Mouse (Mus musculus) limb, embryonic 14.5 days (tissue): ENCODE results near the gene Olfr1248. TPM values are rescaled to one million over a fixed set of nuclear protein-coding genes. Genes with fewer than 3 reads are reported as not detected.
"Not testable (repeated sequence)": the region's sequence is repeated elsewhere in the genome, so short reads cannot be mapped to it uniquely, and the experiment has no call there.

Source experiments
- ATAC-seq: fragments of 200-750 bp; cut with Nextera tagmentation; 2 replicates; pipeline ENCODE4 v1.8.0; 2017; ENCODE audit warnings: low read depth, moderate number of reproducible peaks, moderate TSS enrichment; ENCODE audit not compliant: low FRiP score
- DNase-seq: peaks from one replicate; pipeline ENCODE4 v3.0.0-alpha.2; 2015; ENCODE audit warnings: low spot score
- H3K27ac ChIP-seq: fragments of 300-500 bp; sonication (generic); replicated peaks from 2 replicates; pipeline ENCODE4 v1.5.1; 2014; ENCODE audit warnings: low read depth, mild to moderate bottlenecking, low read length, moderate library complexity, mixed read lengths
- H3K27me3 ChIP-seq: fragments of 300-500 bp; sonication (generic); 2 replicates; pipeline ENCODE4 v1.6.1; 2014; ENCODE audit warnings: low read length, mixed read lengths; ENCODE audit not compliant: control insufficient read depth, insufficient read depth
- H3K36me3 ChIP-seq: fragments of 300-500 bp; sonication (generic); 2 replicates; pipeline ENCODE4 v1.6.1; 2014; ENCODE audit warnings: mild to moderate bottlenecking, low read length, moderate library complexity, mixed read lengths; ENCODE audit not compliant: control insufficient read depth, insufficient read depth
- H3K4me1 ChIP-seq: fragments of 300-500 bp; sonication (generic); 2 replicates; pipeline ENCODE4 v1.6.1; 2014; ENCODE audit warnings: antibody characterized with exemption, low read length, mixed read lengths; ENCODE audit not compliant: control insufficient read depth, insufficient read depth
- H3K4me2 ChIP-seq: fragments of 300-500 bp; sonication (generic); replicated peaks from 2 replicates; pipeline ENCODE4 v1.6.1; 2014; ENCODE audit warnings: low read depth, mild to moderate bottlenecking, low read length, moderate library complexity; ENCODE audit not compliant: severe bottlenecking
- H3K4me3 ChIP-seq: fragments of 300-500 bp; sonication (generic); replicated peaks from 2 replicates; pipeline ENCODE4 v1.5.1; 2014; ENCODE audit warnings: low read length
- H3K9ac ChIP-seq: fragments of 300-500 bp; sonication (generic); 2 replicates; pipeline ENCODE4 v1.6.1; 2014; ENCODE audit warnings: mild to moderate bottlenecking, low read depth, low read length, moderate library complexity; ENCODE audit not compliant: severe bottlenecking
- H3K9me3 ChIP-seq: fragments of 300-500 bp; sonication (generic); 2 replicates; pipeline ENCODE4 v1.6.1; 2016; ENCODE audit warnings: low read length; ENCODE audit not compliant: control insufficient read depth
- POLR2A ChIP-seq: fragments of 200-500 bp; IDR thresholded peaks from 2 replicates; pipeline ENCODE4 v1.8.0; 2012; ENCODE audit warnings: inconsistent platforms, mild to moderate bottlenecking, moderate library complexity, borderline replicate concordance; ENCODE audit not compliant: insufficient read depth, insufficient read length; ENCODE audit errors: extremely low read depth
- WGBS: fragments of 180-500 bp; shearing (Covaris S2); extraction: QIAGEN DNeasy Blood & Tissue Kit; methylation state at CpG from one replicate; pipeline ENCODE4 v1.1.7; 2014; 5-methylcytosine and 5-hydroxymethylcytosine counted together
- polyA plus RNA-seq, 2 experiments: library from polyadenylated mRNA; depleted of rRNA in 1 of 2; stranded (reverse) in 1 of 2; unstranded in 1 of 2; fragments of >200 nt; fragmentation: Nextera tagmentation in 1 of 2; extraction: Ambion mirVana in 1 of 2; gene quantifications; 2 replicates each; pipeline versions ENCODE4 v1.2.1 to v1.2.3; 2012 to 2014

Olfr1248 gene
- not detected in 2 replicates for polyA plus RNA-seq (2012; rRNA removed)
- not detected in 2 replicates for polyA plus RNA-seq (2014; fragmentation: Nextera tagmentation; extraction: Ambion mirVana)

- H3K27me3 ChIP-seq, DNase-seq, H3K4me1 ChIP-seq, H3K27ac ChIP-seq, ATAC-seq, H3K4me2 ChIP-seq, H3K9ac ChIP-seq, H3K4me3 ChIP-seq, H3K36me3 ChIP-seq, H3K9me3 ChIP-seq: not testable (repeated sequence)
- WGBS = 85% methylated on average over 1 of the region's 1 CpGs
Measured at GRCm38 (mm10) chr2:89618145-89618544, at the start of gene Olfr1248. TSS of gene Olfr1248 (minus strand) at chr2:89618245.

GRCm38 (mm10) chr2:89661367-89661766, 43.3 kb upstream of the Olfr1248 start, which contains the start of gene Olfr1250:
TSS of gene Olfr1250 (minus strand) at chr2:89661467.
- Histone ChIP-seq H3K9me3 (no peaks in the 10 kb centered on the region), H3K4me1 (no peaks in the 10 kb centered on the region), H3K27me3 (no peaks in the 10 kb centered on the region), H3K9ac (no peak within 1 kb of the TSS), H3K4me2 (no peak within 1 kb of the TSS), H3K36me3 (no peaks in the 10 kb centered on the region), H3K4me3 (no peak within 1 kb of the TSS), H3K27ac (no peak within 1 kb of the TSS)
- DNase-seq = no peak
- no peak for ATAC-seq
- no peak for TF ChIP-seq POLR2A

- WGBS = 90% methylated on average over 2 of the region's 2 CpGs
- Histone ChIP-seq H3K27me3 (no peaks in the 10 kb centered on the region), H3K4me2 (no peak within 1 kb of the TSS), H3K4me3 (no peak within 1 kb of the TSS), H3K4me1 (no peaks in the 10 kb centered on the region), H3K27ac (no peak within 1 kb of the TSS), H3K9me3 (no peaks in the 10 kb centered on the region), H3K9ac (no peak within 1 kb of the TSS), H3K36me3 (no peaks in the 10 kb centered on the region)
- DNase-seq (no peak), ATAC-seq (no peak)
- TF ChIP-seq POLR2A = no peak
Measured at GRCm38 (mm10) chr2:89634883-89635282, 16.8 kb upstream of the Olfr1248 start, which contains the start of gene Olfr1249. TSS of gene Olfr1249 (minus strand) at chr2:89634983.

GRCm38 (mm10) chr2:89614030-89614429, 4.0 kb downstream of the Olfr1248 start, which contains the start of gene Olfr1247:
TSS of gene Olfr1247 (minus strand) at chr2:89614130.
- Histone ChIP-seq H3K36me3 (no peaks in the 10 kb centered on the region), H3K4me3 (no peak within 1 kb of the TSS), H3K27ac (no peak within 1 kb of the TSS), H3K4me1 (no peaks in the 10 kb centered on the region), H3K27me3 (no peaks in the 10 kb centered on the region), H3K9me3 (no peaks in the 10 kb centered on the region), H3K9ac (no peak within 1 kb of the TSS), H3K4me2 (no peak within 1 kb of the TSS)
- 83% methylated on average over 2 of the region's 2 CpGs for WGBS
- no peak for DNase-seq
- TF ChIP-seq POLR2A = no peak
- no peak for ATAC-seq

- Histone ChIP-seq H3K36me3 (no peaks in the 10 kb centered on the region), H3K4me2 (no peak within 1 kb of the TSS), H3K9ac (no peak within 1 kb of the TSS), H3K9me3 (no peaks in the 10 kb centered on the region), H3K27me3 (no peaks in the 10 kb centered on the region), H3K4me1 (no peaks in the 10 kb centered on the region), H3K27ac (no peak within 1 kb of the TSS), H3K4me3 (no peak within 1 kb of the TSS)
- ATAC-seq (no peak), DNase-seq (no peak)
- TF ChIP-seq POLR2A = no peak
- 74% methylated on average over 2 of the region's 2 CpGs for WGBS
Measured at GRCm38 (mm10) chr2:89593057-89593456, 25.0 kb downstream of the Olfr1248 start, which contains the start of gene Olfr1246. TSS of gene Olfr1246 (minus strand) at chr2:89593157.

- no peak for TF ChIP-seq POLR2A
- Histone ChIP-seq H3K4me3 (no peak within 1 kb of the TSS), H3K27ac (no peak within 1 kb of the TSS), H3K27me3 (no peaks in the 10 kb centered on the region), H3K36me3 (no peaks in the 10 kb centered on the region), H3K4me2 (no peak within 1 kb of the TSS), H3K9ac (no peak within 1 kb of the TSS), H3K4me1 (no peaks in the 10 kb centered on the region), H3K9me3 (no peaks in the 10 kb centered on the region)
- 88% methylated on average over 1 of the region's 1 CpGs for WGBS
- ATAC-seq (no peak), DNase-seq (no peak)
Measured at GRCm38 (mm10) chr2:89578347-89578746, 39.7 kb downstream of the Olfr1248 start, which contains the start of gene Olfr1245. TSS of gene Olfr1245 (minus strand) at chr2:89578447.

Other genes starting within 250 kb of the Olfr1248 start
- not detected in 2 replicates for gene Olfr1238, start 208.6 kb downstream of the Olfr1248 start, polyA plus RNA-seq (2012; rRNA removed)
- not detected in 2 replicates for gene Olfr1238, start 208.6 kb downstream of the Olfr1248 start, polyA plus RNA-seq (2014; fragmentation: Nextera tagmentation; extraction: Ambion mirVana)
- not detected in 2 replicates for gene Olfr1239, start 197.8 kb downstream of the Olfr1248 start, polyA plus RNA-seq (2012; rRNA removed)
- gene Olfr1239, start 197.8 kb downstream of the Olfr1248 start, polyA plus RNA-seq (2014; fragmentation: Nextera tagmentation; extraction: Ambion mirVana) = not detected in 2 replicates
- gene Olfr1240, start 175.2 kb downstream of the Olfr1248 start, polyA plus RNA-seq (2012; rRNA removed) = not detected in 2 replicates
- gene Olfr1240, start 175.2 kb downstream of the Olfr1248 start, polyA plus RNA-seq (2014; fragmentation: Nextera tagmentation; extraction: Ambion mirVana) = not detected in 2 replicates
- gene Olfr1241, start 131.1 kb downstream of the Olfr1248 start, polyA plus RNA-seq (2012; rRNA removed) = not detected in 2 replicates
- gene Olfr1241, start 131.1 kb downstream of the Olfr1248 start, polyA plus RNA-seq (2014; fragmentation: Nextera tagmentation; extraction: Ambion mirVana) = not detected in 2 replicates
- gene Olfr1242, start 119.9 kb downstream of the Olfr1248 start, polyA plus RNA-seq (2012; rRNA removed) = not detected in 2 replicates
- not detected in 2 replicates for gene Olfr1242, start 119.9 kb downstream of the Olfr1248 start, polyA plus RNA-seq (2014; fragmentation: Nextera tagmentation; extraction: Ambion mirVana)
- gene Olfr1243, start 86.8 kb downstream of the Olfr1248 start, polyA plus RNA-seq (2012; rRNA removed) = not detected in 2 replicates
- not detected in 2 replicates for gene Olfr1243, start 86.8 kb downstream of the Olfr1248 start, polyA plus RNA-seq (2014; fragmentation: Nextera tagmentation; extraction: Ambion mirVana)
- gene Olfr1245, start 39.8 kb downstream of the Olfr1248 start, polyA plus RNA-seq (2012; rRNA removed) = not detected in 2 replicates
- not detected in 2 replicates for gene Olfr1245, start 39.8 kb downstream of the Olfr1248 start, polyA plus RNA-seq (2014; fragmentation: Nextera tagmentation; extraction: Ambion mirVana)
- gene Olfr1246, start 25.1 kb downstream of the Olfr1248 start, polyA plus RNA-seq (2012; rRNA removed) = not detected in 2 replicates
- gene Olfr1246, start 25.1 kb downstream of the Olfr1248 start, polyA plus RNA-seq (2014; fragmentation: Nextera tagmentation; extraction: Ambion mirVana) = not detected in 2 replicates
- not detected in 2 replicates for gene Olfr1247, start 4.1 kb downstream of the Olfr1248 start, polyA plus RNA-seq (2012; rRNA removed)
- gene Olfr1247, start 4.1 kb downstream of the Olfr1248 start, polyA plus RNA-seq (2014; fragmentation: Nextera tagmentation; extraction: Ambion mirVana) = not detected in 2 replicates
- not detected in 2 replicates for gene Olfr1249, start 16.7 kb upstream of the Olfr1248 start, polyA plus RNA-seq (2012; rRNA removed)
- not detected in 2 replicates for gene Olfr1249, start 16.7 kb upstream of the Olfr1248 start, polyA plus RNA-seq (2014; fragmentation: Nextera tagmentation; extraction: Ambion mirVana)
- not detected in 2 replicates for gene Olfr1250, start 43.2 kb upstream of the Olfr1248 start, polyA plus RNA-seq (2012; rRNA removed)
- gene Olfr1250, start 43.2 kb upstream of the Olfr1248 start, polyA plus RNA-seq (2014; fragmentation: Nextera tagmentation; extraction: Ambion mirVana) = not detected in 2 replicates
- gene Olfr1251, start 53.7 kb upstream of the Olfr1248 start, polyA plus RNA-seq (2012; rRNA removed) = not detected in 2 replicates
- gene Olfr1251, start 53.7 kb upstream of the Olfr1248 start, polyA plus RNA-seq (2014; fragmentation: Nextera tagmentation; extraction: Ambion mirVana) = not detected in 2 replicates
- gene Olfr1252, start 106.8 kb upstream of the Olfr1248 start, polyA plus RNA-seq (2012; rRNA removed) = not detected in 2 replicates
- gene Olfr1252, start 106.8 kb upstream of the Olfr1248 start, polyA plus RNA-seq (2014; fragmentation: Nextera tagmentation; extraction: Ambion mirVana) = not detected in 2 replicates
- not detected in 2 replicates for gene Olfr1253, start 138.8 kb upstream of the Olfr1248 start, polyA plus RNA-seq (2012; rRNA removed)
- not detected in 2 replicates for gene Olfr1253, start 138.8 kb upstream of the Olfr1248 start, polyA plus RNA-seq (2014; fragmentation: Nextera tagmentation; extraction: Ambion mirVana)
- gene Olfr1254, start 175.4 kb upstream of the Olfr1248 start, polyA plus RNA-seq (2012; rRNA removed) = not detected in 2 replicates
- gene Olfr1254, start 175.4 kb upstream of the Olfr1248 start, polyA plus RNA-seq (2014; fragmentation: Nextera tagmentation; extraction: Ambion mirVana) = not detected in 2 replicates
- gene Olfr1255, start 193.8 kb upstream of the Olfr1248 start, polyA plus RNA-seq (2012; rRNA removed) = not detected in 2 replicates
- gene Olfr1255, start 193.8 kb upstream of the Olfr1248 start, polyA plus RNA-seq (2014; fragmentation: Nextera tagmentation; extraction: Ambion mirVana) = not detected in 2 replicates
- gene Olfr1256, start 223.3 kb upstream of the Olfr1248 start, polyA plus RNA-seq (2012; rRNA removed) = not detected in 2 replicates
- not detected in 2 replicates for gene Olfr1256, start 223.3 kb upstream of the Olfr1248 start, polyA plus RNA-seq (2014; fragmentation: Nextera tagmentation; extraction: Ambion mirVana)
- gene Olfr48, start 230.0 kb upstream of the Olfr1248 start, polyA plus RNA-seq (2012; rRNA removed) = not detected in 2 replicates
- not detected in 2 replicates for gene Olfr48, start 230.0 kb upstream of the Olfr1248 start, polyA plus RNA-seq (2014; fragmentation: Nextera tagmentation; extraction: Ambion mirVana)